Mouse (Mus musculus): ENCODE measurements at regions not wholly inside any gene's neighbourhood (a gene's known extent, or its start where the extent isn't known, plus 50 kb on each side); places are given as distances from the start of the nearest gene placed in this dataset.

DNA sequence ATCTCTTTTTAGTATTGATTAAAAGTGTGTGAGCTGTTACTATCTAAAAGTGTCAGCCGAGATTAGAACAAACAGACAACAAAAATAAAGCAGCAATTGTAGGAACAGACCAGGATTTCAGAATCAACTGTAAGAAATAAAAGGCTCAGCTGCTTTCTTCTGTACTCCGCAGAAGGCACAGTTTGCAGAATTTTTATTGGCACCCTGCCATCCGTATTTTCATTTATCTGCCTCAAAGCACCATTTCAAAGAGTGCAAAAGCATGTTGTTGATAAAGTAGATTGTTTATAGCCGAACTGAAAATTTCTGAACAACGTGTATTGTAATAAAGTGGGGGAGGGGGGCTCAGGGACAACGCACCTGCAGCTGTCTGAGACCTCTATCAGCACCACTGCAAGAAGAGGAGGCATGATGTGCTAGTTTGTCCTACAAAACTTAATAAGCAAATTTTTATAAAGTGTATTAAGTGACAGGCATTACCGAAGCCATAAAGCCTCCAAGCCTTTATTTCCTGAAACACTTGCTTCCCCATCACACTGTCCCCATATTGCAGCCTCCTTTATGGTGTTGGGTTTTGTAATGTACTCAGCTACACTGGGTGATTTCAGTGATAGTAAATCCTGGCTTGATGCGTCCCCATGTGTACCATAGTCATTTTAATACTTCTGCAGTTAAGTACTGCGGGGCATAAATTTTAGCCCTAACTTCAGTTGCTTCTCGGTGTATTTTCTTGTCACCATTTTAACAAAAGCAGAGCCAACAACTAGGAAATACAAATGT is 457.8 kb downstream of the Hsfy2 start:
- no peak overlapping the region for H3K27ac ChIP-seq
- H3K4me3 ChIP-seq: no peak overlapping the region
- intact Hi-C loops (cut with DNase I): no loop called here
- no peak for DNase-seq
- TF ChIP-seq CTCF (IDR thresholded peaks at IDR 0.05): no peak

DNA sequence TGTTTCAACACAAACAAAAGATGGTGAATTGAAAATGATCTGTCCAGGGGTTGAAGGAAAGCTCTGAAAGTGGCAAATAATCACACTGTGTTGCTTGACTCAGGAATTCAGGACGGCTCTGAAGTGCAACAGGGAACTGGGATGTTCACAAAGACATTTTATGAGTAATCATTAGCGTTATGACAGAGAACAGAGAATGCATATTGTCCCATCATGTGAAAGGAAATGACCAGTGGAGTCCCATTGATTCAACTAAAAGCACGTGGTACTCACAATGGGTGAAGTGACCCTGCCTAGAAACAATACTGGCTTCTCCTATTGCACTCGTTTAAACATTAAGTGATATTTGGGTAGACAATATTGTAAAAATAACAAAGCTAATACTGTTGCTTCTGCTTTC is 466.1 kb downstream of the Hsfy2 start:
- no peak for TF ChIP-seq CTCF (IDR thresholded peaks at IDR 0.05)
- H3K4me3 ChIP-seq: no peak overlapping the region
- H3K27ac ChIP-seq: no peak overlapping the region
- DNase-seq: no peak
- intact Hi-C loops (cut with DNase I): no loop called here

- DNase-seq: no peak
- H3K27ac ChIP-seq: no peak overlapping the region
- intact Hi-C loops (cut with DNase I): no loop called here
- TF ChIP-seq CTCF (IDR thresholded peaks at IDR 0.05): no peak
- no peak overlapping the region for H3K4me3 ChIP-seq
Observed at GRCm38 (mm10) chr1:56168712-56169111, 468.5 kb downstream of the Hsfy2 start.

DNA sequence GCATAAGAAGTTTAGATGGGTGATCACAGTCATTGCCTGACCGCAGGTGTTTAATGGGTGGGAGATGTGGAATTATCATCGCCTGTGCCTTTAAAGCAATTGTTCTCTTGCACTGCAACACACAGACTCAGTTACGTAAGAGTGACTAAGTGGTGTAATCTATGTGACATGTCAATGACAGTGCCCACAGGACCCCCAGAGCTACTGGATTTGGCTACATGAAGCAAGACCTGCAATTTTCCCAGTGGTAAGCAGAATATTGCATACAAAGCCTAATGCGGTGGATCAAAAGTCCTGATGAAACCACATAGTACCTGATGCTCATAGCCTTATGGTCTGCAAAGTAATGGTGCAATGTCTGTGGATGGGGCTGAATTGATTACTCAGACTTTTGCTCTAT is 469.2 kb downstream of the Hsfy2 start:
- H3K4me3 ChIP-seq: no peak overlapping the region

GRCm38 (mm10) chr1:56165228-56165627 is 472.0 kb downstream of the Hsfy2 start:
- no peak overlapping the region for H3K27ac ChIP-seq
- no peak overlapping the region for H3K4me3 ChIP-seq
- intact Hi-C loops (cut with DNase I): no loop called here
- TF ChIP-seq CTCF (IDR thresholded peaks at IDR 0.05): no peak
- DNase-seq: no peak

More for the DNA sequence above, 469.2 kb downstream of the Hsfy2 start:
- no peak for TF ChIP-seq CTCF (IDR thresholded peaks at IDR 0.05)
- DNase-seq: no peak
- intact Hi-C loops (cut with DNase I): no loop called here
- H3K27ac ChIP-seq: no peak overlapping the region

- no peak overlapping the region for H3K4me3 ChIP-seq
- no peak overlapping the region for H3K27ac ChIP-seq
- DNase-seq: no peak
- no peak for TF ChIP-seq CTCF (IDR thresholded peaks at IDR 0.05)
- intact Hi-C loops (cut with DNase I): no loop called here
Observed at GRCm38 (mm10) chr1:56164366-56164765, 472.9 kb downstream of the Hsfy2 start.

DNA sequence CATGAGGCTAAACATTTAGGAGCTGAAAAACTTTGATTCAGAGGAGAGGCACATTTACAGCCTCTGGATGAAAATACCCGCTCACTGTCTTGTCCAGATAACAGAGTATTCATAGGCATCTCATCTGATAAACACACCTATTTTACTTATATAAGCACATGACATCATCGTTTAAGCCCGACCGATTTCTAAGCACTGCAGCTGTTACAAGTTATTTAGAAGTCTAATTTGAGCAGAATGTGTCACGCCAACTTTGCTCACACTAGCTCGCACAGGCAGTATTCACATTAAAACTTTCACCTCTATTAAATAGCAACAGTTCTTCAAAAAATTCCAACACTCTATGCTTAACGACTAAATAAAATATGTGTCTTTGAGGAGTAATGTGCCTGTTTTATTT is 506.3 kb downstream of the Hsfy2 start:
- H3K4me3 ChIP-seq: no peak overlapping the region
- H3K27ac ChIP-seq: no peak overlapping the region
- no peak for DNase-seq
- no peak for TF ChIP-seq CTCF (IDR thresholded peaks at IDR 0.05)
- intact Hi-C loops (cut with DNase I): no loop called here

- Histone ChIP-seq H3K4me3 (no peak overlapping the region), H3K27ac (no peak overlapping the region)
- peak; percentile 56 for DNase-seq
- intact Hi-C loops (cut with DNase I): no loop called here
- no peak for TF ChIP-seq CTCF (IDR thresholded peaks at IDR 0.05)
Observed at GRCm38 (mm10) chr1:56089254-56089834, 547.9 kb downstream of the Hsfy2 start.

DNA sequence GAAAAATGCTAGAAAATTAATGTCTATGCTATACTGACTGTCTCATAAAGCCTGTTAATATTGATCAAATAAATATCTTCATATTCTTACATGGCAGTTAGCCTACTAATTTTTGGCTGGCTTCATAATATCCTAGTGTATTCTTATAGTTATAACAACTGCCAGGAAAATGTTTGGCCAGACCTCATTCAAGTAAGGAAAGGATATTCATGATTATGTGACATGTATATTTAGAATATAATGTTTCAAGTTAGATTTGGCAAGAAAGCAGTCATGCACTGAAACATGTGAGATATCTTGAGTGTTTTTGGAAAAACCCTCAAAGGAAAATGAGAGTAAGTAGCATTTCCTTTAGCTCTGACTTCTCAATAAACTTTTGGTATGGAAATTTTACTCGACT is 548.9 kb downstream of the Hsfy2 start:
- intact Hi-C loops (cut with DNase I): no loop called here
- TF ChIP-seq CTCF (IDR thresholded peaks at IDR 0.05): no peak
- no peak for DNase-seq
- H3K4me3 ChIP-seq: no peak overlapping the region
- no peak overlapping the region for H3K27ac ChIP-seq

GRCm38 (mm10) chr1:56076757-56077156 is 560.5 kb downstream of the Hsfy2 start:
- Histone ChIP-seq H3K27ac (no peak overlapping the region), H3K4me3 (no peak overlapping the region)
- no peak for TF ChIP-seq CTCF (IDR thresholded peaks at IDR 0.05)
- DNase-seq: no peak
- intact Hi-C loops (cut with DNase I): no loop called here

- no peak overlapping the region for H3K4me3 ChIP-seq
- H3K27ac ChIP-seq: no peak overlapping the region
- intact Hi-C loops (cut with DNase I): no loop called here
- no peak for TF ChIP-seq CTCF (IDR thresholded peaks at IDR 0.05)
- no peak for DNase-seq
Observed at GRCm38 (mm10) chr1:56072255-56072654, 565.0 kb downstream of the Hsfy2 start.

DNA sequence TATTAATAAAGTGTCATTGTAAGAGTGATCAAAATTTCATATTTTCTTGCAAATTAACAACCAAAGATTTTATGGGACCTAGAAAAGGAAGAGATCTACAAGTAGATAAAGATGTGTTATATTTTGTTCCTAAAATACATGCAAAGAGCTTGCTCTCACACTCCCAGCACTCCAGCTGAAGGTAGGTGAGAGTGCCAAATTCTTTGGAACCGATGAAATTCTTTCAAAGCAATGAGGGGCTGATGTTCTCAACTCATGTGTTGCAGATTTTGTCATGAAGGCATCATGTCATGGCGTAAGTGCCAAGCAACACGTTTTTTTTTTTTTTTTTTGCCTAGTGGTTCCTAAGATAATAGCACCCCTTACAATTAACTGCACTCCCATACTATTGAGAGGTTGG is 573.8 kb downstream of the Hsfy2 start:
- intact Hi-C loops (cut with DNase I): no loop called here
- TF ChIP-seq CTCF (IDR thresholded peaks at IDR 0.05): no peak
- no peak overlapping the region for H3K27ac ChIP-seq

More for the DNA sequence above, 573.8 kb downstream of the Hsfy2 start:
- H3K4me3 ChIP-seq: no peak overlapping the region
- no peak for DNase-seq
